Mouse (Mus musculus) thymus, postnatal 10 days (tissue): ENCODE data around the gene Ppp1r9b.
A peak's percentile ranks its signal among the peaks of the same experiment; 100 is the strongest.
"Not testable (repeated sequence)": the region's sequence is repeated elsewhere in the genome, so short reads cannot be mapped to it uniquely, and the experiment has no call there.

Experiments used
- DNase-seq, 2 experiments: peaks; one replicate each; pipeline ENCODE4 v3.0.0; 2021; ENCODE audit warnings: low spot score in 2 of 2

Ppp1r9b gene

DNA sequence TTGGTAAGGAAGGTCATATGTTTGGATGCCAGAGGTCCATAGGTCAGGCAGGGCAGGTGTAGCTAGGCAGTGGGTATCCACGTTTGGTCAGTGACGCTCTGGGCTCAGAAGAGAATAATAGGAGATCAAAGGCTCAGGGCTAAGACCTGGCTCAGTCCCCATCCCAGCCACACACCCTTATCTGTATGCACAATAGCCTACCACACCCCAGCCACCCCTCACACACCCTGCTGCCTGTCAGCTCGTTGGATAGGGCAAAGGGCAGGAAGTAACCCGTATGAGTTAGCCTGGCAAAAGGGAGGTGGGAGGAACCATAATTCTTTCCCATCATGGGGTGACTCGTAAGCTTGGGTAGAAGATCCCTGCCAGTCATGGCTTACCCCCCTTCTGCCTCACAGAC is 6.8 kb downstream of the Ppp1r9b start:
- no peak for DNase-seq

- peak; percentile 97 for DNase-seq
Measured at GRCm38 (mm10) chr11:94998041-94998531, 7.3 kb downstream of the Ppp1r9b start.

DNA sequence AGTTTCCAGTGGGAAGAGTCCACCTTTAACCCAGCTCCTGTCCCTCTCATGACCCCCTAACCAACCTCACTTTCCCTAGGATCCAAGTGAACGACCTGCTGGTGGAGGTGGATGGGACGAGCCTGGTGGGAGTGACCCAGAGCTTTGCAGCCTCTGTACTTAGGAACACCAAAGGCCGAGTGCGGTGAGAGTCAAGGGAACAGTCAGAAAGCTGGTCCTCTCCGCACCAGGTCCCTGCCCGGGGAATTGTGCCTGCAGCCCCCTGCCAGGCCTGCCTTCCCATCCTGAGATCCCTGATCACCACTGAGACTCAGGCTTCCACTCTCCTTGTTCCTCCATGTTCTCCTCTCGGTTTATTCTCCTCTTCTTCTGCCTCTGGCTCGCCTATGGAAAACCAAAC is 9.3 kb downstream of the Ppp1r9b start:
- no peak for DNase-seq

DNA sequence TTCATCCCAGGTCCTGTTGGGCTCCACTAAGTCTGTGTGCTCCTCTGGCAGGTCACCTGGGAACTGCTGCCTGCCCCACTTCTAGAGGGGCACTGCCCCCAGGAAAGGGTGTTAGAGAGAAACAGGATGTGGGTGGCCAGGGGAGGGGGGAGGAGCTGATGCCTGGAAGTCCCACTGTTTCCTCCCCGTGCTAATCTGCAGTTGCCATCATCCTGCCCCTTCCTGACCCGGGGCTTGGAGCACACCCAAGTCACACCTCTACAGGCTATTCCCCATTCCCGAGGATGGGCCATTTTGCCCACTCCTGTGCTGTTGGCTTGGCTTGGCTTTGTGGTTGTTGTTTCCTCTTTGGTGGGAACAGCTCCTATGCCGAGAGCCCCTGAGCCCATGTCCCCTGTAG is 9.7 kb downstream of the Ppp1r9b start:
- peak; percentile 70 to 73 for DNase-seq

GRCm38 (mm10) chr11:95001058-95001457 is 10.2 kb downstream of the Ppp1r9b start:
- peak; percentile 61 to 72 for DNase-seq

GRCm38 (mm10) chr11:95001584-95002347 is 10.9 kb downstream of the Ppp1r9b start:
- DNase-seq, result no peak

- DNase-seq, result no peak
Measured at GRCm38 (mm10) chr11:95002705-95003104, 11.9 kb downstream of the Ppp1r9b start.

- no peak for DNase-seq
Measured at GRCm38 (mm10) chr11:95004136-95004936, 13.5 kb downstream of the Ppp1r9b start.

DNA sequence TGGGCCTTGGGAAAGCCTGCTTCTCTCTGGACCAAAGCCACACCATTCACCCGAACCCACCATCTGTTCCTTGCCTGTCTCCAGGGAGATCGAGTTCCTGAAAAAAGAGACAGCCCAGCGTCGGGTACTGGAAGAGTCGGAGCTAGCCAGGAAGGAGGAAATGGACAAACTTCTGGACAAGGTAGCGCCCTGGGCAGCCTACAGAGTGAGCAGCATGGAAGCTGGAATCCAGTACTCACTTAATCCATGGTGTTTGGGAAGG is 14.0 kb downstream of the Ppp1r9b start:
- DNase-seq, result no peak

DNA sequence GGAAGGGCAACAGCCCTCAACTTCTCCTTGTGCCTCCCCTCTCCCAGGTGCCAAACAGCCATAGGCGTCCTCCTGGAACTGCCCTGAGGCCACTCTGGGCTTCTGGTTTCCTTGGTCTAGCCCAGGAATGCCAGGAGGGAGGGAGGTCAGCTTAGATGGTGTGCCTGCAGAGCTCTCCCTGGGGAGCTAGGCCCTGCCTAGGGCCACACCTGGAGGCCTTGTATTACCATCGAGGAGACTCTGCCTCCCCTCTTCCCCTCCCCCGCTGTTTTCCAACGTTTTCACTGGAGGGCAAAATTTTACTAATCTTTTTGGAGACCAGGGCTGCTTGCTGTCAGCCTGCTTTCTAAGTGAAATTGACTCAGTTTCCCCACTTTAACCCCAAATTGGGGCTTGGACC is 15.2 kb downstream of the Ppp1r9b start:
- no peak for DNase-seq

DNA sequence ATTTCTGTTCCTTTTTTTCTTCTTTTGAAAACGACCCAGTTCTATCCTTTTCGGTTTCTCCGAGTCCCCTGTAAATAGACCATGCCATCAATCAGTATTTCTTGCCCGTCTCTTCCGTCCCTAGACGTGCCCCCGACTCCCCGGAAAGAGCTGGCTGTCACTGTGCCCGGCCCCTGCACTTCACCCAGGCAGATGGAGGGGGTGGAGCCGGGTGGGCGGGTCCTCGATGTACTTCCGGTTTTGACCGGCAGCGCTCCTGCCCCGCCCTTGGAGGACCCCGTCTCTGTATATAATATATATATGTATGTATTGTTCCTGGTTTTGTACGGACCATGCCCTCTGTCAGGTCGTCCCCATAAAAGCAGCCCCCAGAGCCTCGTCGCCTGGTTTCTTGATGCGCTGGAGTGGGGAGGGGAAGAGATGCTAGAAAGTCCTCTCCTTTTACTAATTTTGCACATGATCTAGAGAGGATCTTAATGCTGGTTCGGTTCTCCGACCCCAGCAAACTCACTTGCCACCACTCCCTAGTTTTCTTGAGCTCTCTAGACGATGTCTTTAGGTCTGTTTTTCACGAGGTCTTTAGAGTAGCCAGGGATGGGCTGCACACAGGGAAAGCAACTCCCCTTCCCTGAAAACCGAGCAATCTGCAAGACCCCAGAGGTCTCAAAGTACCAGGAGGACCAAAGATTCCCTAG is 15.8 kb downstream of the Ppp1r9b start:
- peak; percentile 68 to 76 for DNase-seq

GRCm38 (mm10) chr11:95007418-95007817 is 16.6 kb downstream of the Ppp1r9b start:
- no peak for DNase-seq

GRCm38 (mm10) chr11:95008661-95009628 is 18.1 kb downstream of the Ppp1r9b start:
- no peak for DNase-seq

- DNase-seq, result no peak
Measured at GRCm38 (mm10) chr11:95009629-95010014, 18.8 kb downstream of the Ppp1r9b start, which contains the start of gene Samd14. TSS of gene Samd14 (plus strand) at chr11:95009879.

- no peak for DNase-seq
Measured at GRCm38 (mm10) chr11:95010141-95010739, 19.4 kb downstream of the Ppp1r9b start.

- not testable (repeated sequence) for DNase-seq
Measured at GRCm38 (mm10) chr11:95010841-95011403, 20.1 kb downstream of the Ppp1r9b start.

- no peak for DNase-seq
Measured at GRCm38 (mm10) chr11:95011416-95011815, 20.6 kb downstream of the Ppp1r9b start.

DNA sequence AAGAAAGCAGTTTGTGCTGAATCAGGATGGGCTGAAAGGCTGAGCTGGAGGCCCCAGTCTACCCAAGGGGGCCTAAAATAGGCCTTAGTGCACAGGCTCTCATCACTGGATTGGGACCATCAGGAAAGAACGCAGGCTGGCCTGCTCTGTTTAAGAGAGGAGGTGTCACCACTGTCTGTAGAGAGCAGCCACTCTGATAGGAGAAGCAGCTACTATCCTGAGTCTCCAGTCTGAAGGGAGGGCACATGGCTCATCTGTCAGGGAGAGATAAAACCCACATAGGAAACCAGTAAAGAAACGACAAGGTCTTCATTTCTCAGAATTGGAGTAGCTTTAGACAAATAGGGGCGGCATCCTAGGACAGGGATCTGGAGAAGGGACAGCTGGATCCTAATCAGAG is 21.2 kb downstream of the Ppp1r9b start:
- DNase-seq, result no peak

DNA sequence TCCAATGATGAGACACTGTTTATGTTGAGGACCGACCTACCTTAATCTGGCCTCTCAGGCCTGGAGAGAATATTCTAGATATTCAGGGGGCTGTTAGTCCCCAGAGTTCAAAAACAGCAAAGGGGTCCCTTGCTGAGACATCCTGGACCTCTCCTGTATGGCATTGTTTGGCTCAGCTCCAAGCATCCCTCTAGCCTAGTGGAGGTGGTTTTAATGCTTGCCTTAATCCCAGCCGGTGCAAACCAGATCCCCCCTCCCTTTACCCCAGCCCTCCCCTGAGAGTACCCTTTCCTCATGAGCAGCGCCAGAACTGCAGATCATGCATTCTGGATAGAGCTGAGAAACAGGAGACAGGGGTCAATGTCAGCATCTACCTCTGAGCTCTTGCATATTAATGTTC is 21.7 kb downstream of the Ppp1r9b start:
- DNase-seq, result no peak

DNA sequence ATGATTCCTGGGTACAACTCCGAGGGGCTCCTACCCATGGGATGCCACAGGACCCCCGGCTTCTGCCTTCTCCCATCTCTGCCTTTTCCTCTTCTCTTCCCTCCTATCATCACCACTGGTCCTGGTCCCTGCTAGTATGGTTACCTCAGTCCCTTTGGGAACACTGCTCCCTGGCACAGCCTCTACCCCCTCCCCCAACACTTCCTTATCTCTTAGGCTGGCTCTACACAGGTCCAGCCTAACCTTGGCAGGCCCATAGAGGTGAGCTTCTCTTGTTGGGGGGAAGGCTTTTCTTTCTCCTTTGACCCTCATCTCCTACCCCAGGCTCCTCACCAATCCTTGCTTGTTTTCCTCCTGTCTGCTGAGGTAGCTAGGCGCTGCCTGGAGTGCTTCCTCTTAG is 24.6 kb downstream of the Ppp1r9b start:
- DNase-seq, result no peak
